Mouse (Mus musculus) intestine, postnatal 0 days (tissue): ENCODE measurements around the gene Dlx5. TPM values are rescaled to one million over a fixed set of nuclear protein-coding genes. Genes with fewer than 3 reads are reported as not detected.

Experiments
- ATAC-seq: fragments of 200-750 bp; cut with Nextera tagmentation; 2 replicates; pipeline ENCODE4 v1.8.0; 2017; ENCODE audit warnings: mild to moderate bottlenecking, moderate TSS enrichment, moderate library complexity
- H3K27ac ChIP-seq: fragments of 300-500 bp; sonication (generic); 2 replicates; pipeline ENCODE4 v1.5.1; 2014; ENCODE audit warnings: mild to moderate bottlenecking, low read depth, low read length, moderate library complexity
- H3K27me3 ChIP-seq: fragments of 300-500 bp; sonication (generic); replicated peaks from 2 replicates; pipeline ENCODE4 v1.6.1; 2014; ENCODE audit warnings: low read length, mixed read lengths; ENCODE audit not compliant: control insufficient read depth, insufficient read depth
- H3K36me3 ChIP-seq: fragments of 300-500 bp; sonication (generic); 2 replicates; pipeline ENCODE4 v1.6.1; 2014; ENCODE audit warnings: mild to moderate bottlenecking, moderate library complexity; ENCODE audit not compliant: control insufficient read depth, insufficient read depth
- H3K4me1 ChIP-seq: fragments of 300-500 bp; sonication (generic); replicated peaks from 2 replicates; pipeline ENCODE4 v1.6.1; 2014; ENCODE audit warnings: antibody characterized with exemption, low read length, mixed read lengths; ENCODE audit not compliant: control insufficient read depth, insufficient read depth
- H3K4me2 ChIP-seq: fragments of 300-500 bp; sonication (generic); replicated peaks from 2 replicates; pipeline ENCODE4 v1.6.1; 2014; ENCODE audit warnings: low read depth, mild to moderate bottlenecking, moderate library complexity
- H3K4me3 ChIP-seq: fragments of 300-500 bp; sonication (generic); 2 replicates; pipeline ENCODE4 v1.5.1; 2014; ENCODE audit warnings: low read depth, low read length
- H3K9ac ChIP-seq: fragments of 300-500 bp; sonication (generic); 2 replicates; pipeline ENCODE4 v1.6.1; 2014; ENCODE audit warnings: mild to moderate bottlenecking, low read depth, low read length
- H3K9me3 ChIP-seq: fragments of 300-500 bp; sonication (generic); 2 replicates; pipeline ENCODE4 v1.6.1; 2016; ENCODE audit warnings: mixed run types; ENCODE audit not compliant: control insufficient read depth
- CTCF ChIP-seq: sonication (generic); IDR thresholded peaks from 2 replicates; pipeline ENCODE4 v1.5.1; 2016; ENCODE audit warnings: low read depth, mild to moderate bottlenecking, control low read depth, antibody characterized with exemption, moderate library complexity
- WGBS: fragments of 180-500 bp; shearing (Covaris S2); extraction: QIAGEN DNeasy Blood & Tissue Kit; methylation state at CpG from one replicate; pipeline ENCODE4 v1.1.7; 2014; 5-methylcytosine and 5-hydroxymethylcytosine counted together
- polyA plus RNA-seq: library from polyadenylated mRNA; unstranded; fragments of >200 nt; fragmentation: Nextera tagmentation; extraction: Ambion mirVana; gene quantifications from 2 replicates; pipeline ENCODE4 v1.2.1, GENCODE M21; 2015

Dlx5 gene
- polyA plus RNA-seq, 1 experiment from 2014 or later = 0.33 TPM

DNA sequence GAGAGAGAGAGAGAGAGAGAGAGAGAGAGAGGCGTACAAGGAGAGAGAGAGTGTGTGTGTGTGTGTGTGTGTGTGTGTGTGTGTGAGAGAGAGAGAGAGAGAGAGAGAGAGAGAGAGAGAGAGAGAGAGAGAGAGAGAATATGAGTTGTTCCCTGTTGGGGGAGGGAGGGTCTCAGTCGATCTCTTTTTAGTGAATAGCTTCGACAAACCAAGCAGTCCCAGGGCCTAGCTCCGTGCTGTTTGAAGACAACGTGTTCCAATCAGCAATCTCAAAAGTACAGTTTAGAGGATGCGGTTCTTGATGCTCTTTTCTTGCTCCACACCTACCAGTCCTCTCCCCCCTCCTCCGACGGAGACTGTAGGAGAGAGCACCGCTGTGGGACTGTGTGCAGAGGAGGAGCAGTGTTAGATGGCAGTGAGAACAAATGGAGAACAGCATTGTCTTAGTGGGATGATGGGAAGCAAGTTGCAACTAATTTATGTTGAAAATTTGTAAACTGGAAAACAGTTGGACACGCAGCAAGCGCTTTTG, 447 bp upstream of the Dlx5 start:
- H3K9me3 ChIP-seq = no peaks in the 10 kb centered on the region
- no peaks in the 10 kb centered on the region for H3K36me3 ChIP-seq
- no peak overlapping the region for H3K27ac ChIP-seq
- peak overlapping the region; percentile 61 for H3K4me2 ChIP-seq
- no peak for ATAC-seq
- WGBS = 16% methylated on average over 10 of the region's 11 CpGs
- no peak for TF ChIP-seq CTCF
- no peak overlapping the region for H3K9ac ChIP-seq
- H3K4me3 ChIP-seq = peak overlapping the region; percentile 33; the same call in 1 of the 2 replicates
- H3K4me1 ChIP-seq = no peaks in the 10 kb centered on the region
- peaks cover 73% of the 10 kb centered on the region for H3K27me3 ChIP-seq

GRCm38 (mm10) chr6:6881115-6881637, 709 bp downstream of the Dlx5 start:
- Histone ChIP-seq H3K36me3 (no peaks in the 10 kb centered on the region), H3K9me3 (no peaks in the 10 kb centered on the region), H3K27me3 (peaks cover 84% of the 10 kb centered on the region), H3K9ac (no peak overlapping the region), H3K27ac (no peak overlapping the region), H3K4me2 (peak overlapping the region; percentile 61), H3K4me1 (no peaks in the 10 kb centered on the region), H3K4me3 (peak overlapping the region; percentile 33)
- ATAC-seq = no peak
- no peak for TF ChIP-seq CTCF
- 1% methylated on average over 30 of the region's 30 CpGs for WGBS

- no peak for TF ChIP-seq CTCF
- WGBS = 3% methylated on average over 24 of the region's 24 CpGs
- Histone ChIP-seq H3K27me3 (peaks cover 90% of the 10 kb centered on the region), H3K9ac (no peak overlapping the region), H3K27ac (no peak overlapping the region), H3K4me1 (no peaks in the 10 kb centered on the region), H3K9me3 (no peaks in the 10 kb centered on the region), H3K4me2 (0 out of 2 replicates have a peak overlapping the region, but pooled peaks have one; percentile 61), H3K4me3 (peak overlapping the region; percentile 33; the same call in 1 of the 2 replicates), H3K36me3 (no peaks in the 10 kb centered on the region)
- ATAC-seq = no peak
Observed at GRCm38 (mm10) chr6:6880361-6881114, 1.3 kb downstream of the Dlx5 start.

GRCm38 (mm10) chr6:6879371-6880325, 2.2 kb downstream of the Dlx5 start:
- H3K27me3 ChIP-seq = peaks cover 95% of the 10 kb centered on the region
- no peaks in the 10 kb centered on the region for H3K9me3 ChIP-seq
- no peak overlapping the region for H3K27ac ChIP-seq
- ATAC-seq = no peak
- no peak for TF ChIP-seq CTCF
- no peaks in the 10 kb centered on the region for H3K4me1 ChIP-seq
- H3K36me3 ChIP-seq = no peaks in the 10 kb centered on the region
- WGBS = 4% methylated on average over 44 of the region's 44 CpGs
- no peak overlapping the region for H3K9ac ChIP-seq
- H3K4me2 ChIP-seq = no peak overlapping the region
- no peak overlapping the region for H3K4me3 ChIP-seq

- Histone ChIP-seq H3K4me3 (no peak overlapping the region), H3K9ac (no peak overlapping the region), H3K4me2 (no peak overlapping the region), H3K27ac (no peak overlapping the region), H3K9me3 (no peaks in the 10 kb centered on the region), H3K4me1 (no peaks in the 10 kb centered on the region), H3K27me3 (peaks cover 98% of the 10 kb centered on the region), H3K36me3 (no peaks in the 10 kb centered on the region)
- ATAC-seq = no peak
- 2% methylated on average over 14 of the region's 14 CpGs for WGBS
- TF ChIP-seq CTCF = no peak
Observed at GRCm38 (mm10) chr6:6878841-6879291, 3.0 kb downstream of the Dlx5 start.
